12 mouse cellular contexts compared by ENCODE assay signal in genomic region chr1:91086325-91086724, GRCm38 (mm10). TPM values are rescaled to one million over a fixed set of nuclear protein-coding genes. Genes with fewer than 3 reads are reported as not detected.
A peak's percentile ranks its signal among the peaks of the same experiment; 100 is the strongest.
DNase-seq lines count a peak whose midpoint lies in the region; ATAC-seq and TF ChIP-seq lines count a peak whose summit lies in the region.
"Had no signal": no experiment of that assay in that cellular context is flagged by ENCODE, and none has a peak within 500 bp of the region (broad histone marks: within the 10 kb centered on the region; RNA-seq: fewer than 3 reads in every experiment).

No protein-coding gene starts in this region.

- ATAC-seq in forebrain, postnatal 0 days: peak; percentile 66
- ATAC-seq in forebrain, embryonic 11.5 days (replicated peaks; ENCODE audit: low FRiP score): no peak
- peak; percentile 47 for ATAC-seq in activated CD4-positive, CD25-positive, alpha-beta regulatory T cell, adult 4 months

- WGBS in forebrain, postnatal 0 days: 54% methylated on average over 3 of the region's 3 CpGs
- 40% methylated on average over 3 of the region's 3 CpGs for WGBS in forebrain, embryonic 11.5 days

- H3K36me3 ChIP-seq in forebrain, postnatal 0 days (ENCODE audit: insufficient read depth): no peaks in the 10 kb centered on the region; the same call in 1 of the 2 replicates
- H3K36me3 ChIP-seq in forebrain, embryonic 11.5 days (ENCODE audit: control insufficient read depth, insufficient read depth, low read length): no peaks in the 10 kb centered on the region
- H3K36me3 ChIP-seq: neural tube, embryonic 15.5 days had no signal

- no peaks in the 10 kb centered on the region for H3K4me1 ChIP-seq in forebrain, postnatal 0 days (ENCODE audit: insufficient read depth)
- peaks cover 3% of the 10 kb centered on the region; the same call in 1 of the 2 replicates for H3K4me1 ChIP-seq in forebrain, embryonic 11.5 days (replicated peaks; ENCODE audit: control insufficient read depth, insufficient read depth, low read length)

- no peak overlapping the region for H3K4me3 ChIP-seq in forebrain, postnatal 0 days (ENCODE audit: low read depth, low read length)
- no peak overlapping the region for H3K4me3 ChIP-seq in forebrain, embryonic 11.5 days (ENCODE audit: low read depth, low read length)
- H3K4me3 ChIP-seq: neural tube, embryonic 15.5 days had no signal

- no peak overlapping the region for H3K4me2 ChIP-seq in forebrain, postnatal 0 days (ENCODE audit: low read depth)
- H3K4me2 ChIP-seq in forebrain, embryonic 11.5 days (ENCODE audit: low read depth, low read length, severe bottlenecking): no peak overlapping the region
- H3K4me2 ChIP-seq: neural tube, embryonic 15.5 days had no signal

- no peak overlapping the region for H3K27ac ChIP-seq in forebrain, postnatal 0 days (ENCODE audit: low read depth, low read length)
- H3K27ac ChIP-seq in forebrain, embryonic 11.5 days (ENCODE audit: low read depth, low read length): no peak overlapping the region
- H3K27ac ChIP-seq: neural tube, embryonic 15.5 days had no signal

- no peak overlapping the region for H3K9ac ChIP-seq in forebrain, postnatal 0 days
- no peak overlapping the region for H3K9ac ChIP-seq in forebrain, embryonic 11.5 days (ENCODE audit: low read length)
- H3K9ac ChIP-seq: neural tube, embryonic 15.5 days had no signal

- DNase-seq in forebrain, postnatal 0 days: peak; percentile 17
- DNase-seq in forebrain, embryonic 11.5 days (ENCODE audit: low spot score): no peak
- peak; percentile 62 for DNase-seq in left cerebral cortex, adult 11 months (ENCODE audit: low spot score)
- no peak for DNase-seq in left cerebral cortex, postnatal 4 days
- peak; percentile 54 to 91 for DNase-seq in left cerebral cortex, postnatal 25 days (ENCODE audit: low spot score in 2 of 2)
- DNase-seq in spleen, adult 18-20 months: no peak
- DNase-seq in adrenal gland, adult 18-20 months (ENCODE audit: low spot score in 2 of 2): no peak
- DNase-seq: cerebellum, postnatal 25 days; heart, postnatal 14 days had no signal

- no peak for TF ChIP-seq CTCF in forebrain, postnatal 0 days (IDR thresholded peaks at IDR 0.05; ENCODE audit: low read depth)

- H3K27me3 ChIP-seq in forebrain, postnatal 0 days (ENCODE audit: insufficient read depth, low read length): no peaks in the 10 kb centered on the region
- H3K27me3 ChIP-seq in forebrain, embryonic 11.5 days (ENCODE audit: control insufficient read depth, insufficient read depth, low read length): no peaks in the 10 kb centered on the region
- H3K27me3 ChIP-seq: neural tube, embryonic 15.5 days had no signal

- intact Hi-C loops in left cerebral cortex, postnatal 4 days (cut with DNase I): no loop called here
- intact Hi-C loops in left cerebral cortex, postnatal 25 days (cut with DNase I): no loop called here

- H3K9me3 ChIP-seq in forebrain, postnatal 0 days (ENCODE audit: low read length): no peaks in the 10 kb centered on the region
- H3K9me3 ChIP-seq in forebrain, embryonic 11.5 days (ENCODE audit: control insufficient read depth, low read length): no peaks in the 10 kb centered on the region
- H3K9me3 ChIP-seq: neural tube, embryonic 15.5 days had no signal

RNA-seq across cellular contexts. Expression of gene Rbm44, which starts 58.6 kb away (rescaled TPM):
- total RNA-seq in forebrain, postnatal 0 days (2014; rRNA removed): 0.29 TPM in 1 of 2 replicates, not detected in the other
- 0.11 and 0.19 TPM in 2 replicates for polyA plus RNA-seq in forebrain, postnatal 0 days (2015; fragmentation: Nextera tagmentation; extraction: Ambion mirVana)
- 0.37 and 0.51 TPM in 2 replicates for polyA plus RNA-seq in forebrain, embryonic 11.5 days (2014; fragmentation: Nextera tagmentation; extraction: Ambion mirVana)
- total RNA-seq in left cerebral cortex, postnatal 4 days (2021): under 1 TPM in 1 of 2 experiments, not detected in 1; 0.10 TPM
- polyA plus RNA-seq in activated CD4-positive, CD25-positive, alpha-beta regulatory T cell, adult 4 months (2017; shearing (Covaris generic)): 1 to 10 TPM; 1.7 TPM
- under 1 TPM in 1 of 2 experiments, not detected in 1; 0.14 TPM for total RNA-seq in left cerebral cortex, postnatal 25 days (2021)
- total RNA-seq in adrenal gland, adult 18-20 months (2021): not detected
- polyA plus RNA-seq: large intestine, adult 2 months had no signal

Comparison
In these comparisons a context has a peak if more than half of its experiments do, and no peak if none do; other contexts are left out.
1. DNase-seq: peak in forebrain, postnatal 0 days (single experiment), left cerebral cortex, adult 11 months (single experiment) and left cerebral cortex, postnatal 25 days (2 of 2); none in forebrain, embryonic 11.5 days (single experiment), left cerebral cortex, postnatal 4 days (single experiment), spleen, adult 18-20 months (0 of 2) and adrenal gland, adult 18-20 months (0 of 2).